Mouse (Mus musculus): ENCODE measurements around the gene Gm10037.

- no peak for TF ChIP-seq CTCF (IDR thresholded peaks at IDR 0.05; ENCODE audit: low read depth)
- no peak for TF ChIP-seq EP300 (optimal IDR thresholded peaks at IDR 0.05)
These were observed 32.1 kb downstream of the Gm10037 start, which contains the start of gene BC048507 for GRCm38 (mm10) chr13:67863026-67863425.
